Mouse (Mus musculus) urinary bladder, postnatal 36 days (tissue): Measurements from ENCODE around the gene Trarg1.

Experiments used
- DNase-seq, 2 experiments: peaks; one replicate each; pipeline ENCODE4 v3.0.0; 2022; ENCODE audit warnings: low spot score in 2 of 2, mixed read lengths in 1 of 2

The Trarg1 gene

GRCm38 (mm10) chr11:76674199-76674598, 5.4 kb upstream of the Trarg1 start:
- no peak for DNase-seq

- no peak for DNase-seq
These were observed 4.9 kb upstream of the Trarg1 start for GRCm38 (mm10) chr11:76674704-76675103.

- DNase-seq = no peak
These were observed 6.0 kb downstream of the Trarg1 start for GRCm38 (mm10) chr11:76685604-76686003.

- DNase-seq = no peak
These were observed 12.5 kb downstream of the Trarg1 start for GRCm38 (mm10) chr11:76692096-76692495.

GRCm38 (mm10) chr11:76695810-76696209, 16.2 kb downstream of the Trarg1 start:
- DNase-seq = no peak

- DNase-seq = no peak
These were observed 20.0 kb downstream of the Trarg1 start for GRCm38 (mm10) chr11:76699626-76700025.

- DNase-seq = peak in 1 of 2 experiments; percentile 24
These were observed 28.0 kb downstream of the Trarg1 start for GRCm38 (mm10) chr11:76707656-76708055.

GRCm38 (mm10) chr11:76708066-76708465, 28.5 kb downstream of the Trarg1 start:
- DNase-seq = peak in 1 of 2 experiments; percentile 53

GRCm38 (mm10) chr11:76708881-76709280, 29.3 kb downstream of the Trarg1 start:
- DNase-seq = peak in 1 of 2 experiments; percentile 29

GRCm38 (mm10) chr11:76709625-76710452, 30.2 kb downstream of the Trarg1 start:
- DNase-seq = peak in 1 of 2 experiments; percentile 74

- DNase-seq = no peak
These were observed 37.4 kb downstream of the Trarg1 start for GRCm38 (mm10) chr11:76717000-76717399.

GRCm38 (mm10) chr11:76723911-76724310, 44.3 kb downstream of the Trarg1 start:
- no peak for DNase-seq

GRCm38 (mm10) chr11:76728093-76728492, 48.5 kb downstream of the Trarg1 start:
- no peak for DNase-seq

GRCm38 (mm10) chr11:76730650-76731049, 51.0 kb downstream of the Trarg1 start:
- DNase-seq = no peak

GRCm38 (mm10) chr11:76734560-76734959, 55.0 kb downstream of the Trarg1 start:
- no peak for DNase-seq

- DNase-seq = no peak
These were observed 56.2 kb downstream of the Trarg1 start for GRCm38 (mm10) chr11:76735753-76736324.

- DNase-seq = no peak
These were observed 59.5 kb downstream of the Trarg1 start for GRCm38 (mm10) chr11:76739125-76739524.

- DNase-seq = no peak
These were observed 62.9 kb downstream of the Trarg1 start for GRCm38 (mm10) chr11:76742511-76742910.

GRCm38 (mm10) chr11:76744550-76744949, 64.9 kb downstream of the Trarg1 start:
- DNase-seq = peak in 1 of 2 experiments; percentile 34

GRCm38 (mm10) chr11:76745921-76746320, 66.3 kb downstream of the Trarg1 start:
- DNase-seq = no peak
